Mouse (Mus musculus) heart, postnatal 10 days (tissue): Measurements from ENCODE around the gene Brinp2. TPM values are rescaled to one million over a fixed set of nuclear protein-coding genes. Genes with fewer than 3 reads are reported as not detected.

Source experiments
- DNase-seq, 2 experiments: peaks; one replicate each; pipeline ENCODE4 v3.0.0; 2021
- intact Hi-C: fragments of 180-260 bp; cut with DNase I; formaldehyde crosslinking; loops from one replicate; pipeline ENCODE4 v1.15.1; 2025
- total RNA-seq, 2 experiments: library from RNA; stranded (reverse); gene quantifications; 2 replicates each; pipeline ENCODE4 v1.2.3; 2021

Gene Brinp2
- under 1 TPM; 0.17 to 0.26 TPM for total RNA-seq

DNA sequence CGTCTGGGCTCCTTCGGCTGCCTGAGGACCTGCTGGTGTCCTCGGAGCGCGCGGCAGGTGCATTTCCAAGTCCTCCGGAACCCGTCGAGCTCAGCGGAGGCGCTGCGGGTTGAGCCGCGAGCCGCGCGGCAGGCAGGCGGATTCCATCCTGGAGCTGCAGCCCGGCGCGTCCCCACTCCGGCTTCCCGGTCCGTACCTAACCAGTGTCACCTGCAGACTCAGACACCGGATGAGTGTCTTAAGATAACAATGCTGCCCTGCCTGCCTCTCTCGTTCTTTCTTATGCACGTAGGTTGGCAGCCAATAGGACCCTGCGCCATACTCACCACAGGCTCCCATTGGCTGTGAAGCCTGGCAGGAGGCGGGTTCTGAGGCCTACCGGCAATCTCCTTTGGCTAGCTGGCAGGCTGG is at the start of gene Brinp2:
Gene Brinp2 (minus strand): TSS at position 276 of the 411 bp plus-strand sequence.
- intact Hi-C loops: no loop called here
- peak; percentile 74 to 76 for DNase-seq

DNA sequence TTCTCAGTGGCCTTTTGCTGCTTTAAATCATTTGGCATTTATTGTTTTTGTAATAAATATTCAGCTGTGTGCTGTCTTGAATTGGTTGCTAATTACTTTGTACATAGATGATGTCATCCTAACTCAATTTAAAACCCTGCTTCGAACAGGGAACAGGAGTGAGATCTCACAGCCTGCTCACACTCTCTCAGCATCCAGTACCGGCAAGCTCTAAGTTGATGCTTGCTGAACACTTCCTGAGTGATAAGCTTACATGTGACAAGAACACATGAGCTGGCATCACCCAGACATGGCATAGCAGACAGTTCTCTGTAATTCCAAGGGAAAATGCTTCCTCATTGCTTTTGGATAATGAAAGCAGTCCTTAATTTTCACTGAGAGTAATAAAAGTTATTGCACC is 44.8 kb upstream of the Brinp2 start:
- intact Hi-C loops: no loop called here

GRCm38 (mm10) chr1:158397058-158397457 is 40.9 kb upstream of the Brinp2 start:
- DNase-seq: no peak
- intact Hi-C loops: no loop called here

More for the DNA sequence above, 44.8 kb upstream of the Brinp2 start:
- DNase-seq: no peak

DNA sequence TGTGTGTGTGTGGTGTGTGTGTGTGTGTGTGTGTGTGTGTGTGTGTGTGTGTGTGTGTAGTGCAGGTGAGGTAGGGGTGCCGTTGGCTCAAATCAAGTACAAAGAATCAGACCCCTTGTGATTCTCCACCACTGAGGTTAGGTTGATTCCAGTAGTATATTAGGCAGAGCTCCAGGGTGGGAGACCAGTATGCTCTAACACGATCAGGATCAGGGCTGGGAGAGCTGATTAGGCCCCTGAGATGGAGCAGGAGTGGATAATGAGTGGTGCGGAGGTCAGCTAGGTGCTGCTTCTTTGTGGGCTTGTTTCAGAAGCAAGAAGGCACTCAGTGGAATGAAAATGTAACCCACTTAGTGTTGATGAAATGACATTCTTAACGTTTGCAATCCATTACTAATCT is 34.6 kb upstream of the Brinp2 start:
- intact Hi-C loops: no loop called here
- no peak for DNase-seq

DNA sequence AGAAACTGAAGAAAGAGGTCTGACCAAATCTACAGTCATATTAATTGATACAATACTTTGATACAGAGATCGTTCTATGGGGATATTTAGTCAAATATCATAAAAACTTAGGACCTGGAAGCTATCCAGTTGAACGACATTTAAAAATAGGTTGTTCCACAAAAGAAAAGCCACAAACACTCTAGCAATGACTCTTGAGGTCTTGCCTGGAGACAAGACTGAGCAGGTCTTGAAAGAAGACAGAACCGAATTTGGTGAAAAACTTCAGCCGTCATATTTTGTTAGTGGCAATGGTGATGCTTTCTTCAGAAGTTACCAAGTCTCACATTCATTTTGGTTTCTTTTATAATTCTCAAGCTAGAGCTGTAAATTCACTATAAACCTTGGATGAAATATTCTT is 32.9 kb upstream of the Brinp2 start:
- intact Hi-C loops: no loop called here
- DNase-seq: no peak

DNA sequence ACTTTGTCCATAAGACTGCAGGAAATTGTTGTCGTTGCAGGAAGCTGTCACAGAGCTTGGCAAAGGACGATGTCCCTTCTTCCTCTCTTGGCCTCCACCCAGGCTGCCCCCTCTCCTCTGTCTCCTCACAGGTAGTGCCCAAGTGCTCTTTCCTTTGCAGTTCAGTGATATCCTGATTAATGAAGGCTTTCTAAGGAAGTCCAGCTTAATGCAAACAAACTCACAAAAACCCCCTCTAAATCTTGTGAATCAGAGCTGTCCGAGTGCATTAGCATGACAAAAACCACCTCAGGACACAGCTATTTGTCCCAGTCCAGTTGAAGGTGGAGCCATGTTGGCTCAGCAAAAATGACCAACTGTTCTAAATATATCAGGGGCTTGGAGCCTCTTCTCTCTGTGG is 30.7 kb upstream of the Brinp2 start:
- no peak for DNase-seq
- intact Hi-C loops: no loop called here

DNA sequence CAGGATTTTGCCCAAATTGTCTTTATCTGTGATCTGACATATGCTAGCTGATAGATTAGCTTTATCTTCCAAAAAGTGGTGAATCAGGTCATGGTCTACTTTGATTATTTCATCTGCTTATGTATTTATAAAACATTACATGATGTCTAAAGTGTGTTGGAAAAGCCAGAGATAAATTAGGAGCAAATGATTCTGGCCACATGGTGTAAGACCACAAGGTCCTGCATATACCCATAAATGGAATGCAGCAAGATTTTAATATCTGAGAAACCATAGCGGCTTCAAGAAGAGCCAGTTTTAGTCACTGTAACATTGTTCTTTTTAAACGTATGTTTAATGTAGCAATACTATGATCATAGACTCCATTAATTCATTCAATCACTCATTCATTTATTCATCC is 29.2 kb upstream of the Brinp2 start:
- no peak for DNase-seq
- intact Hi-C loops: no loop called here

DNA sequence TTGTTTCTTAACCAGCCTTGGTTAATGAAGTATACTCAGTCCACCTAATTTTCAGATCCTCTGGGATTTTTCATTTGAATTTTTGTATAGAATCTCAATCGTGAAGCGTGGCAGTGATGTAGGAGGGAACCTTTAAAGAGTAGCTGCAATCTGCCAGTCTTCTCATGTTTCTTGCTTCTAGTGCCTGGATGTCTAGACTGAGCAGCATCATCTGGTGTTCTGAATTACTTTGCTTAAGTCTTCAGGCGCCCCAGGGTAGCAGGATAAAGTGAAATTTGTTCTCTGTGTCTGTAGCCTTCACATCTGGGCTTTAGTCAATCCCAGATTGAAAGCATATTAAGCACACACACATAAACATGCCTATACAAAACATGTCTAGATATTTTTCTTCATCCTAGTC is 27.1 kb upstream of the Brinp2 start:
- no peak for DNase-seq
- intact Hi-C loops: no loop called here

DNA sequence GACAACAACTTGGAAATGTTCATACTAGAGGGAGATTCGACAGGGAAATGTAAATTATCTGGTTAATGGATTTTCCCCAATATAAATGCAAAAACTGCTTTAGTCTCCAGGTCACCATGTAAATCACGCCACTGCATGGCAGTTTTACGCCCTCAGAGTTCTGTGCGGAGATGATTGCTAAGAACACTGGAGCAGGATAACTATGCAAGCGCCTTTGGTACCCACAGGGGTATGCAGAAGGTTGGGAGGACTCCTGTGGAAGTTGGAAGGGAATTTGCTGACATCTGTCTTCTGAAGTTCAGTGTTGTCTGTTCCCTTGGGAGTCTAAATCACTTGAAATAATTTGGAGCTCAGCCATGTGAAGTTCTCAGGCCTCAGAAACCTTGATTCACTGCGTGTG is 26.2 kb upstream of the Brinp2 start:
- no peak for DNase-seq
- intact Hi-C loops: no loop called here

DNA sequence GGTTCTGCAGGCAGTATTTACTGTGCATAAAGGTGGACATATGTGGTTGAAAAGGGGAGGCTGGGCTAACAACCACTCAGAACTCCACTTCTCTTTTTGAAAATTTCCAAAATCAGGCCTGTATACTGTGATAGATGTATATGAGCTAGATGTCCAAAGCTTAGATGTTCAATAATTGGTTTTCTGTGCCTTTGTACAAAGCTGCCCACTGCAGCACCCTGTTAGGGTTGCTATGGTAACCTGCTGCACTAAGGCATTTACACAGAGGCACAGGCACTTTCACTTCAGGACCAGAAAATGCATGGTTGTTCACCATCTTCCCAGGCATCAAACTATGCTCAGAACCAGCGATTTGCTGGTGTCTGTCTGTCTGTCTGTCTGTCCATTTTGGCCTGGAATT is 8.3 kb upstream of the Brinp2 start:
- intact Hi-C loops: no loop called here
- DNase-seq: no peak

- intact Hi-C loops: no loop called here
- DNase-seq: no peak
Measured at GRCm38 (mm10) chr1:158362292-158363101, 6.4 kb upstream of the Brinp2 start.

DNA sequence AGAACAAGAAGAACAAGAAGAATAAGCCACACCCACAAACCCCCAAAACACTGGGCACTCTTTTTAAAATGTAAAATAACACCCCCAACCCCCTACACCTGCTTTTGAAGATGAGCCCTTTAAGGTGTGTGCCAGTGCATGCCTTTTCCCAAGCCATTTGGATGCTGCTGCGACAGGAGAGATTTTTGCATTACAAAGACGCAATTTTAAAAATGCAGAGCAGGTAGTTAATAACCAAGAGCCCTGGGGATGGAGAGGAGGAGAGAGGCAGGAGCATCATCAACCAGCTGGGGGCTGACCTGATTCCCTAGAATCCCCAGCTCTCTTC is 5.8 kb upstream of the Brinp2 start, which contains the start of gene Astn1:
Gene Astn1 (plus strand): TSS at position 310 of the 328 bp plus-strand sequence.
- intact Hi-C loops: no loop called here
- DNase-seq: no peak

- intact Hi-C loops: no loop called here
- DNase-seq: peak; percentile 4 to 9
Measured at GRCm38 (mm10) chr1:158355177-158356050, 712 bp downstream of the Brinp2 start.

- intact Hi-C loops: no loop called here
- DNase-seq: peak; percentile 27 to 29
Measured at GRCm38 (mm10) chr1:158353656-158354371, 2.3 kb downstream of the Brinp2 start.

GRCm38 (mm10) chr1:158343243-158343714 is 12.8 kb downstream of the Brinp2 start:
- intact Hi-C loops: loop anchor here (5.0 kb wide), 1 partner anchor 309 kb away; no protein-coding TSS in a partner anchor
- DNase-seq: no peak

DNA sequence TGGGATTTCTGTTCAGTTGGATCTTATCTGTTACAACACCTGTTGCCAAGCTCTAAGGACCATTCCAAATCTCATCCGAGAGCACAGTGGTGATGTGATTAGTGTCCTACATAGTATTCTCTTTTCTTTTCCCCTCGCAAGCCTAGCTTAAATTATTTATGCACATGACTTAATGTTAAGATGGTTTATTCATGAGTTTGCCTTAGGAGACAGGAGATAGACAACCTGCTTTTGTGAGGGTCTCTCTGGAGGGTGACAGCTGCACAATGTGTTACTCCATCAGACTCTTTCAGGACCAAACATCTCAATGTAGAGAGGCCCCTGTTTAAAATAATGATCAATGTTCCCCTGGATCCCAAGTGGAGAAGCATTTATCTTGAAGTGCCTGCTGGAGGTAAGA is 27.3 kb downstream of the Brinp2 start:
- no peak for DNase-seq
- intact Hi-C loops: no loop called here

GRCm38 (mm10) chr1:158328126-158328525 is 28.0 kb downstream of the Brinp2 start:
- intact Hi-C loops: no loop called here
- no peak for DNase-seq

DNA sequence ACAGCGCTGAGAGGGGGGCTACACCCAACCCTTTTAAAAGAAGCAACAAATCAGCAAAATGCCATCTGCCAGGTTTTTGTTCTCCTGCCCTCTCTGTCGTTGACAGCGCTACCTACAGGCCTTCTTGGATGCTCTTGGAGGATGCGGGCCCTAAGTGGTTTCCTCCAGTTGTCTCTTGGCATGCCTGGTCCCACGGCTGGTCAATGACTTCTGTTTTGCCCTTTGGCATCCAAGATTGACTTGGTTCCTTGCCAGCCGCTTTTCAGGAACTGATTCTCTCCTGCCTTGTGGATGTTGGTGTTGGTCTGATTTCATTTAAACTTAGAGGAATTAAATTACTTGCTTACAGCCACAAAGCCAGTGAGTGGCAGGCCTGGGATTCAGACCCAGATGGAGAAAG is 32.8 kb downstream of the Brinp2 start:
- no peak for DNase-seq
- intact Hi-C loops: no loop called here

DNA sequence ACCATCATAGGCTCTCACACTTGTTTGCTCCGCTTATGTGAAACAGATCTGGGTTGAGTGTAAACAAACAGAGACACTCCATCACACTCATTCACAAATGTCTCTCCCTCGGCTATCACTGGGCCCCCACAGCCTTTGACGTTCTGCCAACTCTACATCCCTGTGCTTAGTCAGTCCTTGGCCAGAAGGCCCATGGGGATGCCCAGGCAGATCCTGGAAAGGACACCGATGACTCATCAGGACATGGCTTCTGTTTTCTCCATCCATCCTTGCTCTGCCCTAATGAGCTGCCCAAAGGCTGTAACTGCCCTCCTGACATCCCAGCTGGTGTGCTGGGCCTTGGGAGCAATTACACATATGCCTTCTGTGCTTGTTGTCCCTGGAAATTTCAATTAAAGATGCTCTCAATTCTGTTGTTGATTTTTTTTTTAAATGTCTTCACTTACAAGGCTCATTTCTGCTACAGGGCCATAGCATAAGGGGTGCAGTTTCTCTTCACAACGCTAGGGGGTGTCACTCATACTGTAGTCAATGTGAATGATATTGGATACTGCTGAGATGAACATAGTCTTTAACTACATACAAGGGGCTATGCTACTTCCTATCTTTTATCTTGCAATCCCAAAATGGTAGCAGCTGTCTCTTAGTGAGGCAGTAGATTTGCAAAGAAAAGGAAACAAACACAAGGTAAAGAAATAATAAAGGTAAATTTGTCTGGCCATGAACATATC is 45.5 kb downstream of the Brinp2 start:
- DNase-seq: no peak

DNA sequence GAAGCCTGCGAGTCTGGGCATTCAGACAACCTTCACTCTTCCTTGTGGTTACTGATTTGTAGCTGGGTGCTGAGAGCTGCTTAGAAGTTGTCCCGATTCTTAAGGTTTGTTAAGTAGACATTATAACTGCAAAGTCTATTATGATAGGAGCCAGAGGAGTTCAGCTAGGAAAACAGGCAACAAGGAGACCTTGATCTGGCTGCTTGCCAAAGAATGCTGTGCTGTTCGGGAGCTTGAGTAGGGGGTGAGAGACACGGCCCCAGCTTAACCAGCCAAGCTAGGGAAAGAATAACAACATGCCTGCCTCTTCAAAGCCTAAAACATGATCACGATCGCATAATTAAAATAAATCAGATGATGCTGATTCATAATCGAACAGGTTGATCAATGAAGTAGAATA is 59.1 kb downstream of the Brinp2 start:
- intact Hi-C loops: no loop called here
- no peak for DNase-seq

More for the DNA sequence above, 45.5 kb downstream of the Brinp2 start:
- intact Hi-C loops: no loop called here
